In the genomic region with DNA sequence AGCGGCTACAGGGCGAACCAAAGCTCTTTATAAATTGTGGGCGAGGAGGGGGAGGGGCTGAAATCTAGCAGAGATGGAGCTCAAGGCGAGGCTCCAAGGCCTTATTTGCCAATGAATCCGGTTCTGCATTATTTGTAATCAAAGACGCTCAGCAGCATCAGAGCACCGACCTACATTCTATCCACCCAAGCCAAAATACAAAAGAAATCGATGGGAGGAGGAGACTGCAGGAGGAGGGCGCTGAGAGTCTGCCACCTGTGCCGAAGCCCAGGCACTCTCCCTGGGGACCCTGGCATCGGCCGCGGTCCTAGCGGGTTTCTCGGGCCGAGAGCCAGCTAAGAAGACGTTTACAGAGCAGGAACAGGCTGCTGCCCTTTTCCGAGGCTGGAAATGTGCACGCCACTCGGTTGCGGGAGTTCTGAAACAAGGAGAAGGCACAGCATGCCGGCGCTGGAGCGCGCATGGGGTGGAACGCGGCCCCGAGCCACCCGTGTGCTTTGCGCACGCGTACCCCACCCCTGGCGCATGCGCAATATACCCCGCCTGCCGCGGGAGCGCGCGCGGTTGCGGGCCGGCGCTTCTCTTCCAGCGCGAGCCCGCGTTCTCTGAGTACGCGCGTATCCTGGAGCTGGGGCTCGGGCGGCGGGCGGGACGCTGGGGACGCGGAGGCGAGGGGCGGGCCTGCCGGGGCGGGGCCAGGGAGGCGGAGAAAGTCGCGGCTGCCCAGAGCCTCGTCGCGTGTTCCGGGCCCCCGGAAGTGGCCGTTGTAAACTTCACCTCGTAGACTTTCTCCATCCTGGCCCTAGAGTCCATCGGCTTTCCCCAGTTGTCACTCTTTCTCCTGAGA, we compare ENCODE assay signal across 8 mouse cellular contexts. TPM values are rescaled to one million over a fixed set of nuclear protein-coding genes. Genes with fewer than 3 reads are reported as not detected.
DNase-seq lines count a peak whose midpoint lies in the region; ATAC-seq lines count a peak whose summit lies in the region.

A gene (plus strand): TSS at position 703 of the 847 bp plus-strand sequence.

- DNase-seq in MN1 (ENCODE audit: low spot score) = peak; percentile 95
- peak; percentile 93 for DNase-seq in cerebellum, adult 9-10 months
- DNase-seq in frontal cortex, adult 2 months (ENCODE audit: extremely low spot score in 1 of 2, low spot score in 1 of 2) = peak; percentile 82 to 93
- peak; percentile 91 to 95 for DNase-seq in layer of hippocampus, postnatal 14 days (ENCODE audit: low spot score in 2 of 2)
- peak; percentile 94 for DNase-seq in lung, postnatal 14 days
- peak; percentile 88 for DNase-seq in retina, adult 2 months (ENCODE audit: low read depth, low spot score)
- DNase-seq in thymus, postnatal 36 days = peak; percentile 95 to 97

- H3K36me3 ChIP-seq in hindbrain, embryonic 12.5 days = no peaks in the 10 kb centered on the region

- under 1% methylated on average over 65 of the region's 73 CpGs for WGBS in hindbrain, embryonic 12.5 days

- peak; percentile 97 for ATAC-seq in hindbrain, embryonic 12.5 days (ENCODE audit: low FRiP score)

- no peaks in the 10 kb centered on the region for H3K9me3 ChIP-seq in hindbrain, embryonic 12.5 days (replicated peaks)

- H3K27ac ChIP-seq in hindbrain, embryonic 12.5 days = peak within 1 kb of the TSS; percentile 99

- peak within 1 kb of the TSS; percentile 77 for H3K4me2 ChIP-seq in hindbrain, embryonic 12.5 days (replicated peaks)

- peak within 1 kb of the TSS; percentile 80 for H3K9ac ChIP-seq in hindbrain, embryonic 12.5 days

- peaks cover 15% of the 10 kb centered on the region for H3K4me1 ChIP-seq in hindbrain, embryonic 12.5 days

- H3K27me3 ChIP-seq in hindbrain, embryonic 12.5 days = no peaks in the 10 kb centered on the region

- H3K4me3 ChIP-seq in hindbrain, embryonic 12.5 days = peak within 1 kb of the TSS; percentile 70

RNA-seq across cellular contexts. Expression of the gene that starts here (rescaled TPM):
- 3.9 and 4.2 TPM in 2 replicates for polyA plus RNA-seq in frontal cortex, adult 2 months (2012; rRNA removed)
- polyA plus RNA-seq in hindbrain, embryonic 12.5 days (2016; fragmentation: Nextera tagmentation; extraction: Ambion mirVana) = 5.8 and 6.1 TPM in 2 replicates
- 1 to 10 TPM; 3.2 to 3.3 TPM for total RNA-seq in layer of hippocampus, postnatal 14 days (2021)

Comparison
In these comparisons a context has a peak if more than half of its experiments do, and no peak if none do; other contexts are left out.
1. Peak in every context shown above with its lines: DNase-seq, ATAC-seq, H3K4me3 ChIP-seq and H3K27ac ChIP-seq.